Mouse (Mus musculus) midbrain, postnatal 0 days (tissue): ENCODE results near the gene Gm47996. TPM values are rescaled to one million over a fixed set of nuclear protein-coding genes. Genes with fewer than 3 reads are reported as not detected.

ENCODE experiments used
- ATAC-seq: fragments of 200-750 bp; cut with Nextera tagmentation; 2 replicates; pipeline ENCODE4 v1.8.0; 2017; ENCODE audit warnings: moderate number of reproducible peaks, mild to moderate bottlenecking, moderate TSS enrichment, moderate library complexity; ENCODE audit not compliant: low FRiP score
- DNase-seq: peaks from one replicate; pipeline ENCODE4 v3.0.0-alpha.2; 2015; ENCODE audit warnings: low spot score
- H3K27ac ChIP-seq: fragments of 300-500 bp; sonication (generic); 2 replicates; pipeline ENCODE4 v1.5.1; 2014; ENCODE audit warnings: low read depth, mild to moderate bottlenecking, low read length, mixed read lengths
- H3K27me3 ChIP-seq: fragments of 300-500 bp; sonication (generic); 2 replicates; pipeline ENCODE4 v1.6.1; 2014; ENCODE audit warnings: low read length, control low read depth, mixed read lengths; ENCODE audit not compliant: insufficient read depth
- H3K36me3 ChIP-seq: fragments of 300-500 bp; sonication (generic); 2 replicates; pipeline ENCODE4 v1.6.1; 2014; ENCODE audit warnings: low read length, control low read depth, mixed read lengths; ENCODE audit not compliant: insufficient read depth
- H3K4me1 ChIP-seq: fragments of 300-500 bp; sonication (generic); 2 replicates; pipeline ENCODE4 v1.6.1; 2014; ENCODE audit warnings: mild to moderate bottlenecking, control low read depth, antibody characterized with exemption, low read length, mixed read lengths; ENCODE audit not compliant: insufficient read depth
- H3K4me2 ChIP-seq: fragments of 300-500 bp; sonication (generic); 2 replicates; pipeline ENCODE4 v1.6.1; 2014; ENCODE audit warnings: low read depth, mild to moderate bottlenecking, low read length, mixed read lengths; ENCODE audit not compliant: poor library complexity, severe bottlenecking
- H3K4me3 ChIP-seq: fragments of 300-500 bp; sonication (generic); 2 replicates; pipeline ENCODE4 v1.5.1; 2014; ENCODE audit warnings: low read depth, mild to moderate bottlenecking, low read length, moderate library complexity
- H3K9ac ChIP-seq: fragments of 300-500 bp; sonication (generic); replicated peaks from 2 replicates; pipeline ENCODE4 v1.6.1; 2014; ENCODE audit warnings: mild to moderate bottlenecking, low read length, moderate library complexity, mixed read lengths; ENCODE audit not compliant: poor library complexity, severe bottlenecking
- H3K9me3 ChIP-seq: fragments of 300-500 bp; sonication (generic); 2 replicates; pipeline ENCODE4 v1.6.1; 2016; ENCODE audit warnings: low read length, control low read depth
- CTCF ChIP-seq: IDR thresholded peaks from 2 replicates; pipeline ENCODE4 v1.5.1; 2016; ENCODE audit warnings: antibody characterized with exemption, mild to moderate bottlenecking
- WGBS: fragments of 180-500 bp; shearing (Covaris S2); extraction: QIAGEN DNeasy Blood & Tissue Kit; methylation state at CpG from one replicate; pipeline ENCODE4 v1.1.7; 2014; 5-methylcytosine and 5-hydroxymethylcytosine counted together
- polyA plus RNA-seq: library from polyadenylated mRNA; unstranded; fragments of >200 nt; fragmentation: Nextera tagmentation; extraction: Ambion mirVana; gene quantifications from 2 replicates; pipeline ENCODE4 v1.2.1, GENCODE M21; 2015
- total RNA-seq: library from RNA; depleted of rRNA; stranded (reverse); fragments of >200 nt; gene quantifications from 2 replicates; pipeline ENCODE4 v1.2.3, GENCODE M21; 2014; rRNA removed

Gene Gm47996
- total and polyA plus RNA-seq, 2 experiments from 2014 or later = not detected

- DNase-seq (no peak), ATAC-seq (peak; percentile 23; the same call in 1 of the 2 replicates)
- WGBS = 72% methylated on average over 14 of the region's 14 CpGs
These were observed 41.5 kb downstream of the Gm47996 start for GRCm38 (mm10) chr1:151251194-151252010.

GRCm38 (mm10) chr1:151255422-151255821, 45.5 kb downstream of the Gm47996 start:
- ATAC-seq (no peak), DNase-seq (no peak)
- no peak overlapping the region for H3K9ac ChIP-seq
- H3K27me3 ChIP-seq = no peaks in the 10 kb centered on the region
- H3K4me1 ChIP-seq = no peaks in the 10 kb centered on the region
- no peaks in the 10 kb centered on the region for H3K9me3 ChIP-seq
- no peak overlapping the region for H3K4me2 ChIP-seq
- no peaks in the 10 kb centered on the region for H3K36me3 ChIP-seq
- TF ChIP-seq CTCF = no peak
- WGBS = 86% methylated on average over 5 of the region's 5 CpGs
- H3K4me3 ChIP-seq = no peak overlapping the region
- no peak overlapping the region for H3K27ac ChIP-seq

More at GRCm38 (mm10) chr1:151251194-151252010, 41.5 kb downstream of the Gm47996 start:
- Histone ChIP-seq H3K4me1 (no peaks in the 10 kb centered on the region), H3K27me3 (no peaks in the 10 kb centered on the region), H3K36me3 (no peaks in the 10 kb centered on the region), H3K4me3 (no peak overlapping the region), H3K27ac (no peak overlapping the region), H3K4me2 (no peak overlapping the region), H3K9ac (no peak overlapping the region), H3K9me3 (no peaks in the 10 kb centered on the region)
- no peak for TF ChIP-seq CTCF

GRCm38 (mm10) chr1:151258090-151258954, 48.4 kb downstream of the Gm47996 start:
- H3K9me3 ChIP-seq = no peaks in the 10 kb centered on the region
- no peak overlapping the region for H3K4me2 ChIP-seq
- H3K9ac ChIP-seq = no peak overlapping the region
- no peak for ATAC-seq
- no peak for DNase-seq
- no peaks in the 10 kb centered on the region for H3K27me3 ChIP-seq
- no peaks in the 10 kb centered on the region for H3K36me3 ChIP-seq
- no peak for TF ChIP-seq CTCF
- H3K4me3 ChIP-seq = no peak overlapping the region
- H3K4me1 ChIP-seq = no peaks in the 10 kb centered on the region
- WGBS = 63% methylated on average over 14 of the region's 14 CpGs
- no peak overlapping the region for H3K27ac ChIP-seq

- TF ChIP-seq CTCF = no peak
- no peaks in the 10 kb centered on the region for H3K27me3 ChIP-seq
These were observed 49.1 kb downstream of the Gm47996 start for GRCm38 (mm10) chr1:151259061-151259460.

More at GRCm38 (mm10) chr1:151259061-151259460, 49.1 kb downstream of the Gm47996 start:
- 28% methylated on average over 8 of the region's 8 CpGs for WGBS
- Histone ChIP-seq H3K4me1 (no peaks in the 10 kb centered on the region), H3K36me3 (no peaks in the 10 kb centered on the region), H3K9ac (no peak overlapping the region), H3K4me3 (no peak overlapping the region), H3K9me3 (no peaks in the 10 kb centered on the region), H3K4me2 (no peak overlapping the region), H3K27ac (no peak overlapping the region)
- no peak for DNase-seq
- ATAC-seq = no peak

Other genes with a start within 250 kb of the Gm47996 start
- 2.5 and 5.2 TPM in 2 replicates for gene Hmcn1, start 216.7 kb upstream of the Gm47996 start, total RNA-seq
- 0.76 and 1.2 TPM in 2 replicates for gene Hmcn1, start 216.7 kb upstream of the Gm47996 start, polyA plus RNA-seq
- gene Gm47985, start 27.6 kb upstream of the Gm47996 start, total RNA-seq = not detected in 2 replicates
- not detected in 2 replicates for gene Gm47985, start 27.6 kb upstream of the Gm47996 start, polyA plus RNA-seq
- gene Gm8947, start 17.8 kb upstream of the Gm47996 start, total RNA-seq = not detected in 2 replicates
- gene Gm8947, start 17.8 kb upstream of the Gm47996 start, polyA plus RNA-seq = not detected in 2 replicates
- not detected in 2 replicates for gene Gm47995, start 11.7 kb upstream of the Gm47996 start, total RNA-seq
- not detected in 2 replicates for gene Gm47995, start 11.7 kb upstream of the Gm47996 start, polyA plus RNA-seq
- not detected in 2 replicates for gene 3110040M04Rik, start 6.0 kb upstream of the Gm47996 start, total RNA-seq
- gene 3110040M04Rik, start 6.0 kb upstream of the Gm47996 start, polyA plus RNA-seq = not detected in 2 replicates
- 164 and 176 TPM in 2 replicates for gene Ivns1abp, start 134.3 kb downstream of the Gm47996 start, total RNA-seq
- gene Ivns1abp, start 134.3 kb downstream of the Gm47996 start, polyA plus RNA-seq = 167 and 169 TPM in 2 replicates
- 7.4 and 15.8 TPM in 2 replicates for gene Swt1, start 218.3 kb downstream of the Gm47996 start, total RNA-seq
- gene Swt1, start 218.3 kb downstream of the Gm47996 start, polyA plus RNA-seq = 10.2 and 16.0 TPM in 2 replicates
- gene Trmt1l, start 218.4 kb downstream of the Gm47996 start, total RNA-seq = 15.0 and 17.8 TPM in 2 replicates
- 15.3 and 15.9 TPM in 2 replicates for gene Trmt1l, start 218.4 kb downstream of the Gm47996 start, polyA plus RNA-seq